Mouse (Mus musculus): ENCODE data around the gene Olfr1453.
"Not testable (repeated sequence)": the region's sequence is repeated elsewhere in the genome, so short reads cannot be mapped to it uniquely, and the experiment has no call there.

Gene Olfr1453

GRCm38 (mm10) chr19:13028227-13028626 lies at the start of gene Olfr1453:
TSS of gene Olfr1453 (minus strand) at chr19:13028327.
- no peak for DNase-seq (ENCODE audit: low spot score)

- DNase-seq (ENCODE audit: low spot score) = no peak
Measured at GRCm38 (mm10) chr19:13060310-13060709, 32.2 kb upstream of the Olfr1453 start, which contains the start of gene Olfr1454. TSS of gene Olfr1454 (plus strand) at chr19:13060610.

- no peak for DNase-seq (ENCODE audit: low spot score)
Measured at GRCm38 (mm10) chr19:12994714-12995113, 33.4 kb downstream of the Olfr1453 start, which contains the start of gene Olfr1451. TSS of gene Olfr1451 (plus strand) at chr19:12995014.

- not testable (repeated sequence) for DNase-seq (ENCODE audit: low spot score)
Measured at GRCm38 (mm10) chr19:12992316-12992715, 35.8 kb downstream of the Olfr1453 start.

Measured in ovary, postnatal 36 days (tissue).